Mouse (Mus musculus) cerebellum, adult 9-11 months (tissue): ENCODE data around the gene Prg3.

Experiments used
- DNase-seq: peaks from one replicate; pipeline ENCODE4 v3.0.0; 2022

Prg3 gene

GRCm38 (mm10) chr2:84999486-85000181 lies 11.6 kb downstream of the Prg3 start:
- DNase-seq = no peak

GRCm38 (mm10) chr2:85001497-85001896 lies 13.5 kb downstream of the Prg3 start:
- no peak for DNase-seq

GRCm38 (mm10) chr2:85002575-85002974 lies 14.6 kb downstream of the Prg3 start:
- DNase-seq = no peak

GRCm38 (mm10) chr2:85004341-85004740 lies 16.3 kb downstream of the Prg3 start:
- no peak for DNase-seq

- no peak for DNase-seq
Measured at GRCm38 (mm10) chr2:85006600-85006999, 18.6 kb downstream of the Prg3 start.

GRCm38 (mm10) chr2:85007729-85008128 lies 19.7 kb downstream of the Prg3 start:
- DNase-seq = no peak

- no peak for DNase-seq
Measured at GRCm38 (mm10) chr2:85009212-85009611, 21.2 kb downstream of the Prg3 start.

GRCm38 (mm10) chr2:85011906-85012604 lies 24.0 kb downstream of the Prg3 start:
- no peak for DNase-seq

GRCm38 (mm10) chr2:85012679-85013078 lies 24.7 kb downstream of the Prg3 start:
- no peak for DNase-seq

GRCm38 (mm10) chr2:85013826-85014587 lies 26.0 kb downstream of the Prg3 start:
- DNase-seq = no peak

GRCm38 (mm10) chr2:85014588-85014982 lies 26.6 kb downstream of the Prg3 start:
- no peak for DNase-seq

GRCm38 (mm10) chr2:85022043-85022442 lies 34.0 kb downstream of the Prg3 start:
- no peak for DNase-seq

GRCm38 (mm10) chr2:85026178-85026577 lies 38.2 kb downstream of the Prg3 start:
- DNase-seq = no peak

- no peak for DNase-seq
Measured at GRCm38 (mm10) chr2:85027281-85027680, 39.3 kb downstream of the Prg3 start.

- DNase-seq = no peak
Measured at GRCm38 (mm10) chr2:85029897-85030296, 41.9 kb downstream of the Prg3 start.

- no peak for DNase-seq
Measured at GRCm38 (mm10) chr2:85030989-85031388, 43.0 kb downstream of the Prg3 start.

- DNase-seq = no peak
Measured at GRCm38 (mm10) chr2:85033121-85033520, 45.1 kb downstream of the Prg3 start.

GRCm38 (mm10) chr2:85034169-85034568 lies 46.2 kb downstream of the Prg3 start:
- DNase-seq = no peak

- no peak for DNase-seq
Measured at GRCm38 (mm10) chr2:85036507-85037046, 48.6 kb downstream of the Prg3 start.

GRCm38 (mm10) chr2:85037047-85038026 lies 49.3 kb downstream of the Prg3 start, which contains the start of the genes Ssrp1 and P2rx3:
Ssrp1 (plus strand) TSS chr2:85037234.
P2rx3 (minus strand) TSS chr2:85037462.
- peak; percentile 90 for DNase-seq

- DNase-seq = no peak
Measured at GRCm38 (mm10) chr2:85038336-85038735, 50.3 kb downstream of the Prg3 start.
